Mouse (Mus musculus) Patski (cell line): ENCODE data around the gene 1110065P20Rik. TPM values are rescaled to one million over a fixed set of nuclear protein-coding genes. Genes with fewer than 3 reads are reported as not detected.

ENCODE experiments used
- ATAC-seq: fragments of 100-300 bp; one replicate; pipeline ENCODE4 v1.8.0; 2021
- CTCF ChIA-PET: fragments of 350-600 bp; sonication (Branson Sonifier 250); formaldehyde crosslinking; loops from one replicate; lab custom pipeline; 2022; ENCODE audit warnings: inconsistent platforms; lab: Charles Lee
- POLR2A ChIA-PET: fragments of 350-600 bp; sonication (Branson Sonifier 250); formaldehyde crosslinking; loops from one replicate; lab custom pipeline; 2022; ENCODE audit warnings: antibody characterized with exemption, inconsistent platforms; lab: Charles Lee
- DNase-seq: peaks from one replicate; pipeline ENCODE4 v3.0.0-alpha.2; 2011; ENCODE audit warnings: low read depth, low spot score
- H3K27me3 ChIP-seq: fragments of 371-371 bp; one replicate; pipeline ENCODE4 v1.5.1; 2021
- CTCF ChIP-seq: fragments of 100-300 bp; IDR thresholded peaks from one replicate; pipeline ENCODE4 v1.5.1; 2021
- in situ Hi-C: fragments of 300-500 bp; cut with MboI; formaldehyde crosslinking; loops from 3 replicates; pipeline ENCODE4 v1.11.1; 2018; ENCODE audit warnings: low pct_unique_long_range_greater_than_20kb, mixed read lengths
- polyA plus RNA-seq: library from polyadenylated mRNA; unstranded; gene quantifications from one replicate; pipeline ENCODE4 v1.2.3, GENCODE M21; 2021

The 1110065P20Rik gene
- polyA plus RNA-seq, 1 experiment from 2014 or later, result 53.9 TPM

DNA sequence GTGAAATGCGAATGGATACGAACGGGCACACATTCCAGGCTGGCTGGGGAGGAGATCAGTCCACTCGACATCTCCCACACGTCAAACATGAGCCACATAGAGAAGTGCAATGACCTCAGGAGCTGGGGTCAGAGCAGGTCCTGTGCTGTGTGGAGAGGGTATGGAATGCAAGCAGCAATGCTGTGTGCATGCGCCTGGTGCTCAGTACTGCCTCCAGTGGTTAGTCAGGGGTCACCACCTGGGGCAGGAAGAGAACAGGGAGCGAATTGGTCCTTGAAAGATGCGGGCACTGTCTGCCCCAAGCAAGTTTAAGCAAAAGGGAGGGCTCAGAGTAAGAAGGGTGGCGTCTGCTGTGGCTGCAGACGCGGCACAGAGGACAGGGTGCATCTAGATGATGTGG lies 7.5 kb downstream of the 1110065P20Rik start:
- H3K27me3 ChIP-seq, result no peaks in the 10 kb centered on the region
- no peak for TF ChIP-seq CTCF
- ATAC-seq (peak; percentile 48), DNase-seq (no peak)
- ChIA-PET CTCF (interaction anchor here (0.6 to 1.2 kb wide), 2 partner anchors 16 to 640 kb away, joined by 3 read pairs; no protein-coding TSS in a partner anchor), POLR2A (no interaction called here)
- in situ Hi-C loops, result no loop called here

DNA sequence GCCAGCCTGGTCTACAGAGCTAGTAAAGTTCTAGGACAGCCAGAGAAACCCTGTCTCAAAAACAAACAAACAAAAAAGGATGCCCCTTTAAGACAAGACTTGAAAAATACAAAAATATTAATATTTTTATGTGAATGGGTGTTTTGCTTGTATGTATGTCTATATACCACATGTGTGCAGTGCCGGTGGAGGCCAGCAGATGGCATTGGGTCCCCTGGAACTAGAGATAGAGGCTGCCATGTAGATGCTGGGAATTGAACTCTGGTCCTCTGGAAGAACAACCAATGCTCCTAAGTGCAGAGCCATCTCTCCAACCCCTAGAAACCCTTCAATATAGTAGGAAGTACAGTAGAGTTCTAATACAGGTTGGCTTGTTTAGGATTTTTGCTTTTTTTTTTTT lies 10.0 kb downstream of the 1110065P20Rik start:
- in situ Hi-C loops, result no loop called here
- POLR2A ChIA-PET, result no interaction called here
- ATAC-seq (no peak), DNase-seq (no peak)
- no peaks in the 10 kb centered on the region for H3K27me3 ChIP-seq
- CTCF ChIA-PET, result no interaction called here
- no peak for TF ChIP-seq CTCF

DNA sequence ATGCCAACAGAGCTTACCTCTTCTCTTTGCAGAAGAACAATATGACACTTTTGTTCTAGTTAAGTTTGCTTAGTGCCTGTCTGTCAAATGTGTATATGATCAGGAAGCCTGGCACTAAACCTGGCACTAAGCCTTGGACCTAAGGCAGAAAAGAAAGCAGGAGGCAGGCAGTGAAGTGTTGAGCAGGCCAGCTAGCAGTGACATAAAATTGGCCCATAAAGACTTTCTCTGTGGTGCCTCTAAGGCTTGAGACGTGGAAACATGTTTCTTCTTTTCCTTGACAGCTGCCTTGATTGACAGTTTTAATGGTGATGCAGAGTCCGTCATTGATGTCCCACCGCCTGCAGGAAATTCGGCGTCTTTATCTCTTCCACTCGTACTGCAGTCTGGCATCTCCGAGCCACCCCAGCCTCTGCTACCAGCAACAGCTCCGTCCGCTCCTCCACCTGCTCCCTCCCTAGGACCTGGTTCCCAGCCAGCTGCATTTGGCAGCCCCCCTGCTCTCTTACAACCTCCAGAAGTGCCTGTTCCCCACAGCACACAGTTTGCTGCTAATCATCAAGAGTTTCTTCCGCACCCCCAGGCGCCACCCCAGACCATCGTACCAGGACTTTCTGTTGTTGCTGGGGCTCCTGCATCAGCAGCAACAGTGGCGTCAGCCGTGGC lies 12.8 kb downstream of the 1110065P20Rik start:
- H3K27me3 ChIP-seq, result no peaks in the 10 kb centered on the region
- ChIA-PET POLR2A (no interaction called here), CTCF (interaction anchor here (0.7 kb wide), 1 partner anchor 17 kb away, joined by 3 read pairs; no protein-coding TSS in a partner anchor)
- in situ Hi-C loops, result no loop called here
- ATAC-seq (no peak), DNase-seq (no peak)
- no peak for TF ChIP-seq CTCF

DNA sequence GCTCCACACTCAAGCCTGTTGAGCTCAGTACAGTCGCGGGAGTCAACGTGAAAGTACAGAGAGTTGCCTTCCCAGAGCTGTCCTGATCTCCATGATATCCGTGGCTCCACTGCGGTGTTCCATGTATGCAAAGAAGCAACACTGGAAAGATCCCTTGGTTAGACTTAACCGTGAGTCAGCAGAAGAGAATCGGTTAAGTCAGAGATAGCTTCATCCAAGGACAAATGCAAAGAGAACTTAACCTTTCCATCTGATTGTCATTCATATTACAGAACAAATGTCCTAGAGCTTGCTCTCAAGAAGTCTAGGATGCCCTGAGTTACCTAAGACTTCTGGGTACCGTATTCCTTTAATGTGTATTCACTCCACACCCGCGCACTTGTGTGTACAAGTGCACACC lies 18.2 kb downstream of the 1110065P20Rik start:
- no peak for DNase-seq
- in situ Hi-C loops, result no loop called here
- POLR2A ChIA-PET, result interaction anchor here (1.2 kb wide), 1 partner anchor 20 kb away, joined by 3 read pairs; no protein-coding TSS in a partner anchor
- TF ChIP-seq CTCF, result no peak
- H3K27me3 ChIP-seq, result no peaks in the 10 kb centered on the region
- CTCF ChIA-PET, result no interaction called here
- no peak for ATAC-seq

DNA sequence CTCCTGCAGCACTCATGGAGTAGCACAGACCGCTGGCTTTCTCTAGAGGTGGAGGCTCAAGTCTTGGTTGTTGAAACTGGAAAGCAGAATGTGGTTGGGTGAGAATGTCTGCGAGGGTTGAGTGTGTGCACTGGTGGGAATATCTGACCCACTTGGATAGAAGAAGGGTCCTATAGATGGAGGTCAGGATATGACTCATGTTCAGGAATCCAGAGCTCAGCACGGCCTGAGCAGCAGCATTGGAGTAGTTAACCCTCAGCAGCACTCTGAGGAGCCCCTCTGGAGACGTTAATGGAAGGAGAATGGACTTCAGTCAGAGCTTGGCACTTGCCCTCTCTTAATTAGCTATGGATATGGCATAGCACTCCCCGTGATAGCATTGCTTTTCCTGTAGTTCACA lies 21.3 kb downstream of the 1110065P20Rik start:
- ATAC-seq, result no peak
- in situ Hi-C loops, result no loop called here
- no peak for TF ChIP-seq CTCF
- no peak for DNase-seq
- ChIA-PET CTCF (no interaction called here), POLR2A (no interaction called here)
- H3K27me3 ChIP-seq, result no peaks in the 10 kb centered on the region

DNA sequence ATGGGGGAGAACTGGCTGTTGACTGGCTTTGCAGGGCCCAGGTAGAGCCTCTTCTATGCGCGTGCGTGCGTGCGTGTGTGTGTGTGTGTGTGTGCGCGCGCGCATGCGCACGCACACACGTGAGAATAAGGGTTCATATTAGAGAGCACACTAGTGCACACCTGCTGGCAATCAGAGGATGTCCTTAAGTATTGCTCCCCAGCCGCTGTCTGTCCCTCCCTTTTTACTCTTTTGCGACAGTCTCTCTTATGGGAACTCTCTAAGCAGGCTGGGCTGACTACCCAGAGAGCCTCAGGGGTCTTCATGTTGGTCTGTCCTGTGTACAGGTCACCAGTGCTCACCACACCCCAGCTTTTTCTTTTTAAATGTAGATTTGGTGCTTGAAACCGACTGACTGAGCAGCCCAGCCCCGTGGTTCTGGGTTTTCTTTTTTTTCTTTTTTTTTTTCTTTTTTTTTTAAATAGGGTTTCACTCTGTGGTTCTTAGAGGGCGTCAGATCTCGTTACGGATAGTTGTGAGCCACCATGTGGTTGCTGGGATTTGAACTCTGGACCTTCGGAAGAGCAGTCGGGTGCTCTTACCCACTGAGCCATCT lies 25.5 kb downstream of the 1110065P20Rik start:
- DNase-seq, result no peak
- no peak for TF ChIP-seq CTCF
- in situ Hi-C loops, result no loop called here
- ChIA-PET CTCF (interaction anchor here (0.7 kb wide), 1 partner anchor 1437 kb away, joined by 4 read pairs; the partner anchor contains the start of gene Trappc3), POLR2A (no interaction called here)
- no peak for ATAC-seq
- H3K27me3 ChIP-seq, result no peaks in the 10 kb centered on the region

DNA sequence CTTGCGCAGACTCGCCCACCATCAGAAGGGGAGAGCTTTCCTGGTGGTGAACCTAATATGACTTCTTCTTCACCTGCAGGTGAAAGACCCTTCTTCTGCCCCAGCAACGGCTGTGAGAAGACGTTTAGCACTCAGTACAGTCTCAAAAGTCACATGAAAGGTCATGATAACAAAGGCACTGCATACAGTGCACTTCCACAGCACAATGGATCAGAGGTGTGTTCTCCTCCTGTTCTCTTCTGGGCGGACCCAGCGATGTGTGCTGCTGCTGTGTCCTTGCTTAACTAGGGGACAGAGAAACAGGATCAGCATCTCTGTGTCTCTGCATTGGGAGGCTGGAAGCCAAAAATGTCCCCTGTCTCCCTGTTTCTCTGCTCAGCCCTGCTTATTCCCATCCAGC lies 26.0 kb downstream of the 1110065P20Rik start:
- DNase-seq (no peak), ATAC-seq (no peak)
- no peaks in the 10 kb centered on the region for H3K27me3 ChIP-seq
- ChIA-PET POLR2A (no interaction called here), CTCF (no interaction called here)
- TF ChIP-seq CTCF, result no peak
- in situ Hi-C loops, result no loop called here

DNA sequence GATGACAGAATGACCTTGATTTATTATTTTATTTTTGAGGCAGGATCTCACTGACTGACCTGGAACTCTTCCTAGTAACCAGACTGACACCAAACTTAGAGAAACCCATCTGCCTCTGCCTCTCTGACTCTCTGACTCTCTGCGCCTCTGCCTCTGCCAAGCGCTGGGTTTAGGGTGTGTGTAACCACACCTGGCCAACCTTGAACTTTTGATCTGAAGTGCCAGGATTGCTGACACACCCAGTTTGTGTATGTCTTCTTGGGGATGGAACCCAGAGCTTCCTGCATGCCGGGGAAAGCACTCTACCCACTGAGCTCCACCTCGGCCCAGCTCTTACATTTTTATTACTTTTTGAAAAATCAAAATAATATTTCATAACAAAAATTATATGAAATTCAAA lies 32.2 kb downstream of the 1110065P20Rik start:
- no peak for TF ChIP-seq CTCF
- ChIA-PET POLR2A (no interaction called here), CTCF (no interaction called here)
- no peak for DNase-seq
- in situ Hi-C loops, result no loop called here
- no peaks in the 10 kb centered on the region for H3K27me3 ChIP-seq
- ATAC-seq, result no peak

DNA sequence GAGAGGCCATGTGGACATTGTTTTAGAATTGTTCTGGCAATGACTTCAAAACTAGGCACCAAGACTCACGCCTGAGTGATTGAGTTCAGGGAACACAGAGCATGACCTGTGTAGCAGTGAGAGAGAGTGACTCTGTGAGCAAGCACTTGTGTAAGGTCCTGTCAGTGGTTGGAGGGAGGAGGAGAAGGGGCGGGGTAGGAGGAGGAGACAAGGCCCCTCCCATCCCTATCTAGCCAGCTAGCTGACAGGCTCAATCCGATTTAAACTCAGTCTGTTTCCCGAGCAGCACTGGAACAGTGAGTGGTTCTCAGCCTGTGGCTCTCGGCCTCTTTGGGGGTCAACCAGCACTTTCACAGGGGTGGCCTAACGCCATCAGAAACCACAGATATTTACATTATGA lies 33.2 kb downstream of the 1110065P20Rik start:
- POLR2A ChIA-PET, result no interaction called here
- CTCF ChIA-PET, result no interaction called here
- in situ Hi-C loops, result no loop called here
- DNase-seq (no peak), ATAC-seq (peak; percentile 78)
- TF ChIP-seq CTCF, result no peak
- H3K27me3 ChIP-seq, result no peaks in the 10 kb centered on the region

DNA sequence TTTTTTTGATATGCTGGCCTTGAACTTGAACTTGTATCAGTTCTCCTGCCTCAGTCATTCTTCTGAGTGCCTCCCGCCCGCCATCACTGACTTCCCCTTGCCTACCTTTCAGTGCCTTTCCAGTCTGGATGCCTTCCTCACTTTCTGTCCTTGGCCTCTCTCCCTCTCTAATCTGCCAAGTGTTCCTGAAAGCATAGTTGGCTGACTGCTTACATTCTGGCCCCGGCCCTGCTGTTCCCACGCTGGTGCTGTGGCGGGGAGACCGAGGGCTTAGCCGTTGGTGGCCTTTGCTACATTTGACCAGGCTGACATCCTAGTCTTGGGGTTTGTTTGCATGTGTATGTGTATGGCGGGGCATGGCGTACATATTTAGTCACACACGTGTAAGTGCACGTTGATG lies 35.1 kb downstream of the 1110065P20Rik start:
- ATAC-seq (no peak), DNase-seq (no peak)
- no peaks in the 10 kb centered on the region for H3K27me3 ChIP-seq
- TF ChIP-seq CTCF, result no peak
- ChIA-PET CTCF (no interaction called here), POLR2A (no interaction called here)
- in situ Hi-C loops, result no loop called here

DNA sequence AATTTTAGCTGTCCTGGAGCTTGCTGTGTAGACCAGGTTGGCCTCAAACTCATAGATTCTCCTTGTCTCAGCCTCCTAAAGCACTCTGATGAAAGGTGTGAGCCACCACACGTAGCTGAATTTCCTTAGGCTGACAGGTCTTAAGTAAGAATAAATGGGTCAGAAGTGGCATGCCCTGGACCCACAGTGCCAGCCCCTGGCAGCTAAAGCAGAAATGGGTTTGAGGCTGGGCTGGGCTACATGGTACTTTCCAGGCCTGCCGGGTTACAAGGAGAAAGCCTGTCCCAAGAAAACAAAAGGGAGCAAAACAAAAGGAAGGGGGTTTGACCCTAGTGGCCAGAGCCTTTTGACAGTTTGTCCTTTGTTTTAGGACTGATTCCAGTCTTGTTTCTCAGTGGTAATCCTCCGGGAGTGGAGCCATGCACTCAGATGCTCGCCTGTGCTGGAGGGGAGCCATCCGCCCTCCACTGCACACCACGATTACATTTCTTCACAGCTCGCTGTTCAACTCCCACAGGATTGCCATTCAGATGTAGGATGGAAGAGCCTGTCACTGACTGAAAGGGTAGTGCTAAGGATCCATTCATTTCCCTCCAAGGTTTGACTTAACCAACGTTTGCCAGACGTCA lies 39.5 kb downstream of the 1110065P20Rik start:
- H3K27me3 ChIP-seq, result no peaks in the 10 kb centered on the region
- ChIA-PET CTCF (no interaction called here), POLR2A (no interaction called here)
- DNase-seq, result no peak
- no peak for TF ChIP-seq CTCF
- no peak for ATAC-seq
- in situ Hi-C loops, result no loop called here
